Mouse (Mus musculus): ENCODE measurements around the gene Olfr361.

DNA sequence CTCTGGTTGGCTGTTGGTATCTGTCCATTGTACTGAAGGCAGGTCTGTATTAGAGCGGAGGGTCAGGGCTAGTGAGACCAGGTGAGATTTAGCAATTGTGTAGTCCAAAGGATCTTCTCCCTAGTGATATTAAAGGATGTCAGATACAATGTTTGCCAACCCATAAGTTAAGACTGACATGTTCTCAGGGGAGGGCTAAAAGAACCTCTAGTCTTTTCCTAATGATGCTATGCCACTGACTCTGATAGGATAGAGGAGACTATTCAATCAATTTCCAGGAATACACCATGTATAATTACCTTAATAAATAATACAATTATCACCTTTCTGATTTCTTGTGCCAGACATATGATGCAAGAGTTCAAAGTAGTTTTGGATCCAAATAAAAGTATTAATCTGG is 28.7 kb upstream of the Olfr361 start, which contains the start of gene Olfr362:
- no peak for TF ChIP-seq POLR2A (IDR thresholded peaks at IDR 0.05; ENCODE audit: extremely low read depth, insufficient read depth, low read length)
- no peak for TF ChIP-seq CTCF (IDR thresholded peaks at IDR 0.05; ENCODE audit: low read depth, low read length)
